Mouse (Mus musculus): ENCODE data around the gene Mdm2. TPM values are rescaled to one million over a fixed set of nuclear protein-coding genes. Genes with fewer than 3 reads are reported as not detected.

Mdm2 gene
- polyA plus RNA-seq, 1 experiment from 2014 or later = 46.0 TPM

GRCm38 (mm10) chr10:117680868-117681513 is 29.6 kb downstream of the Mdm2 start:
- no peaks in the 10 kb centered on the region for H3K36me3 ChIP-seq (ENCODE audit: insufficient read depth, low read length)
- 92% methylated on average over 12 of the region's 12 CpGs for WGBS

GRCm38 (mm10) chr10:117679963-117680473 is 30.5 kb downstream of the Mdm2 start:
- Histone ChIP-seq H3K4me1 (ENCODE audit: insufficient read depth, low read length) (0 out of 2 replicates have a peak, but pooled peaks cover 8% of the 10 kb centered on the region), H3K27me3 (ENCODE audit: insufficient read depth, low read length) (no peaks in the 10 kb centered on the region), H3K4me3 (ENCODE audit: low read length) (no peak overlapping the region), H3K4me2 (replicated peaks; ENCODE audit: low read depth, low read length) (no peak overlapping the region), H3K36me3 (ENCODE audit: insufficient read depth, low read length) (no peaks in the 10 kb centered on the region), H3K9ac (replicated peaks; ENCODE audit: low read length) (no peak overlapping the region), H3K9me3 (ENCODE audit: low read length) (no peaks in the 10 kb centered on the region), H3K27ac (ENCODE audit: low read length) (no peak overlapping the region)
- WGBS = 90% methylated on average over 14 of the region's 14 CpGs
- no peak for ATAC-seq (ENCODE audit: low FRiP score, low TSS enrichment)

More at GRCm38 (mm10) chr10:117680868-117681513, 29.6 kb downstream of the Mdm2 start:
- no peak overlapping the region for H3K4me2 ChIP-seq (replicated peaks; ENCODE audit: low read depth, low read length)
- ATAC-seq (ENCODE audit: low FRiP score, low TSS enrichment) = no peak
- H3K27ac ChIP-seq (ENCODE audit: low read length) = no peak overlapping the region
- H3K4me1 ChIP-seq (ENCODE audit: insufficient read depth, low read length) = 0 out of 2 replicates have a peak, but pooled peaks cover 2% of the 10 kb centered on the region
- H3K9ac ChIP-seq (replicated peaks; ENCODE audit: low read length) = no peak overlapping the region
- H3K9me3 ChIP-seq (ENCODE audit: low read length) = no peaks in the 10 kb centered on the region
- no peak overlapping the region for H3K4me3 ChIP-seq (ENCODE audit: low read length)
- no peaks in the 10 kb centered on the region for H3K27me3 ChIP-seq (ENCODE audit: insufficient read depth, low read length)

GRCm38 (mm10) chr10:117679029-117679686 is 31.4 kb downstream of the Mdm2 start:
- H3K4me2 ChIP-seq (replicated peaks; ENCODE audit: low read depth, low read length) = no peak overlapping the region
- no peak overlapping the region for H3K27ac ChIP-seq (ENCODE audit: low read length)
- 78% methylated on average over 5 of the region's 5 CpGs for WGBS
- no peaks in the 10 kb centered on the region for H3K27me3 ChIP-seq (ENCODE audit: insufficient read depth, low read length)
- H3K36me3 ChIP-seq (ENCODE audit: insufficient read depth, low read length) = no peaks in the 10 kb centered on the region
- no peaks in the 10 kb centered on the region for H3K9me3 ChIP-seq (ENCODE audit: low read length)
- no peak overlapping the region for H3K9ac ChIP-seq (replicated peaks; ENCODE audit: low read length)
- H3K4me1 ChIP-seq (ENCODE audit: insufficient read depth, low read length) = 0 out of 2 replicates have a peak, but pooled peaks cover 8% of the 10 kb centered on the region
- no peak for ATAC-seq (ENCODE audit: low FRiP score, low TSS enrichment)
- no peak overlapping the region for H3K4me3 ChIP-seq (ENCODE audit: low read length)

- Histone ChIP-seq H3K4me2 (replicated peaks; ENCODE audit: low read depth, low read length) (no peak overlapping the region), H3K4me3 (ENCODE audit: low read length) (no peak overlapping the region), H3K27ac (ENCODE audit: low read length) (no peak overlapping the region), H3K4me1 (ENCODE audit: insufficient read depth, low read length) (0 out of 2 replicates have a peak, but pooled peaks cover 8% of the 10 kb centered on the region), H3K9me3 (ENCODE audit: low read length) (no peaks in the 10 kb centered on the region), H3K9ac (replicated peaks; ENCODE audit: low read length) (no peak overlapping the region), H3K27me3 (ENCODE audit: insufficient read depth, low read length) (no peaks in the 10 kb centered on the region), H3K36me3 (ENCODE audit: insufficient read depth, low read length) (no peaks in the 10 kb centered on the region)
- WGBS = 79% methylated on average over 5 of the region's 5 CpGs
- no peak for ATAC-seq (ENCODE audit: low FRiP score, low TSS enrichment)
These were observed 32.2 kb downstream of the Mdm2 start for GRCm38 (mm10) chr10:117678357-117678756.

- 0 out of 2 replicates have a peak, but pooled peaks cover 8% of the 10 kb centered on the region for H3K4me1 ChIP-seq (ENCODE audit: insufficient read depth, low read length)
- no peak overlapping the region for H3K27ac ChIP-seq (ENCODE audit: low read length)
- 76% methylated on average over 13 of the region's 13 CpGs for WGBS
- H3K27me3 ChIP-seq (ENCODE audit: insufficient read depth, low read length) = no peaks in the 10 kb centered on the region
- no peaks in the 10 kb centered on the region for H3K9me3 ChIP-seq (ENCODE audit: low read length)
- H3K9ac ChIP-seq (replicated peaks; ENCODE audit: low read length) = no peak overlapping the region
- H3K36me3 ChIP-seq (ENCODE audit: insufficient read depth, low read length) = no peaks in the 10 kb centered on the region
- H3K4me2 ChIP-seq (replicated peaks; ENCODE audit: low read depth, low read length) = no peak overlapping the region
- ATAC-seq (ENCODE audit: low FRiP score, low TSS enrichment) = no peak
- no peak overlapping the region for H3K4me3 ChIP-seq (ENCODE audit: low read length)
These were observed 32.9 kb downstream of the Mdm2 start for GRCm38 (mm10) chr10:117677494-117678236.

- Histone ChIP-seq H3K27ac (ENCODE audit: low read length) (no peak overlapping the region), H3K4me3 (ENCODE audit: low read length) (peak overlapping the region; percentile 17), H3K4me1 (ENCODE audit: insufficient read depth, low read length) (0 out of 2 replicates have a peak, but pooled peaks cover 8% of the 10 kb centered on the region), H3K9ac (replicated peaks; ENCODE audit: low read length) (no peak overlapping the region), H3K27me3 (ENCODE audit: insufficient read depth, low read length) (no peaks in the 10 kb centered on the region), H3K4me2 (replicated peaks; ENCODE audit: low read depth, low read length) (peak overlapping the region; percentile 52), H3K9me3 (ENCODE audit: low read length) (no peaks in the 10 kb centered on the region), H3K36me3 (ENCODE audit: insufficient read depth, low read length) (no peaks in the 10 kb centered on the region)
- peak; percentile 10; the same call in 1 of the 2 replicates for ATAC-seq (ENCODE audit: low FRiP score, low TSS enrichment)
- WGBS = 32% methylated on average over 17 of the region's 17 CpGs
These were observed 33.8 kb downstream of the Mdm2 start for GRCm38 (mm10) chr10:117676644-117677313.

- Histone ChIP-seq H3K9me3 (ENCODE audit: low read length) (no peaks in the 10 kb centered on the region), H3K36me3 (ENCODE audit: insufficient read depth, low read length) (no peaks in the 10 kb centered on the region), H3K27ac (ENCODE audit: low read length) (no peak overlapping the region), H3K4me2 (replicated peaks; ENCODE audit: low read depth, low read length) (peak overlapping the region; percentile 52), H3K9ac (replicated peaks; ENCODE audit: low read length) (no peak overlapping the region), H3K4me1 (ENCODE audit: insufficient read depth, low read length) (0 out of 2 replicates have a peak, but pooled peaks cover 8% of the 10 kb centered on the region), H3K4me3 (ENCODE audit: low read length) (peak overlapping the region; percentile 17), H3K27me3 (ENCODE audit: insufficient read depth, low read length) (no peaks in the 10 kb centered on the region)
- no peak for ATAC-seq (ENCODE audit: low FRiP score, low TSS enrichment)
- 41% methylated on average over 19 of the region's 19 CpGs for WGBS
These were observed 34.4 kb downstream of the Mdm2 start for GRCm38 (mm10) chr10:117676036-117676643.

GRCm38 (mm10) chr10:117675096-117676035 is 35.2 kb downstream of the Mdm2 start:
- peak overlapping the region; percentile 52 for H3K4me2 ChIP-seq (replicated peaks; ENCODE audit: low read depth, low read length)
- 0 out of 2 replicates have a peak, but pooled peaks cover 8% of the 10 kb centered on the region for H3K4me1 ChIP-seq (ENCODE audit: insufficient read depth, low read length)
- WGBS = 37% methylated on average over 20 of the region's 20 CpGs
- ATAC-seq (ENCODE audit: low FRiP score, low TSS enrichment) = no peak
- no peaks in the 10 kb centered on the region for H3K27me3 ChIP-seq (ENCODE audit: insufficient read depth, low read length)
- no peak overlapping the region for H3K27ac ChIP-seq (ENCODE audit: low read length)
- no peaks in the 10 kb centered on the region for H3K36me3 ChIP-seq (ENCODE audit: insufficient read depth, low read length)
- H3K4me3 ChIP-seq (ENCODE audit: low read length) = peak overlapping the region; percentile 17
- H3K9me3 ChIP-seq (ENCODE audit: low read length) = no peaks in the 10 kb centered on the region
- H3K9ac ChIP-seq (replicated peaks; ENCODE audit: low read length) = no peak overlapping the region
